Mouse (Mus musculus) heart, embryonic 13.5 days (tissue): ENCODE measurements around the gene Sypl. TPM values are rescaled to one million over a fixed set of nuclear protein-coding genes. Genes with fewer than 3 reads are reported as not detected.
"Not testable (repeated sequence)": the region's sequence is repeated elsewhere in the genome, so short reads cannot be mapped to it uniquely, and the experiment has no call there.

Experiments
- ATAC-seq: fragments of 200-750 bp; cut with Nextera tagmentation; 2 replicates; pipeline ENCODE4 v1.8.0; 2017; ENCODE audit warnings: moderate TSS enrichment; ENCODE audit not compliant: insufficient number of reproducible peaks, low FRiP score, low TSS enrichment; ENCODE audit errors: extremely low read depth
- H3K27ac ChIP-seq: fragments of 300-500 bp; sonication (generic); replicated peaks from 2 replicates; pipeline ENCODE4 v1.5.1; 2015; ENCODE audit warnings: moderate library complexity, mild to moderate bottlenecking, inconsistent platforms
- H3K27me3 ChIP-seq: fragments of 300-500 bp; sonication (generic); replicated peaks from 2 replicates; pipeline ENCODE4 v1.6.1; 2015; ENCODE audit warnings: mild to moderate bottlenecking, inconsistent platforms
- H3K36me3 ChIP-seq: fragments of 300-500 bp; sonication (generic); 2 replicates; pipeline ENCODE4 v1.6.1; 2015; ENCODE audit warnings: mild to moderate bottlenecking, inconsistent platforms
- H3K4me1 ChIP-seq: fragments of 300-500 bp; sonication (generic); 2 replicates; pipeline ENCODE4 v1.6.1; 2015; ENCODE audit warnings: inconsistent platforms
- H3K4me2 ChIP-seq: fragments of 300-500 bp; sonication (generic); 2 replicates; pipeline ENCODE4 v1.6.1; 2015; ENCODE audit warnings: inconsistent platforms, mild to moderate bottlenecking, moderate library complexity
- H3K4me3 ChIP-seq: fragments of 300-500 bp; sonication (generic); 2 replicates; pipeline ENCODE4 v1.5.1; 2015; ENCODE audit warnings: moderate library complexity, mild to moderate bottlenecking, inconsistent platforms
- H3K9ac ChIP-seq: fragments of 300-500 bp; sonication (generic); 2 replicates; pipeline ENCODE4 v1.6.1; 2015; ENCODE audit warnings: inconsistent platforms, mild to moderate bottlenecking, moderate library complexity
- H3K9me3 ChIP-seq: fragments of 300-500 bp; sonication (generic); 2 replicates; pipeline ENCODE4 v1.6.1; 2016; ENCODE audit warnings: inconsistent platforms
- WGBS: fragments of 180-500 bp; shearing (Covaris S2); methylation state at CpG from one replicate; pipeline ENCODE4 v1.1.7; 2015; ENCODE audit warnings: mixed read lengths; 5-methylcytosine and 5-hydroxymethylcytosine counted together
- polyA plus RNA-seq: library from polyadenylated mRNA; unstranded; fragments of >200 nt; fragmentation: Nextera tagmentation; extraction: Ambion mirVana; gene quantifications from 2 replicates; pipeline ENCODE4 v1.2.1, GENCODE M21; 2015

The Sypl gene
- polyA plus RNA-seq, 1 experiment from 2014 or later: 79.8 TPM

GRCm38 (mm10) chr12:32974893-32975292, 21.2 kb downstream of the Sypl start:
- no peak for ATAC-seq
- Histone ChIP-seq H3K27me3 (no peaks in the 10 kb centered on the region), H3K9ac (no peak overlapping the region), H3K36me3 (peaks cover 59% of the 10 kb centered on the region), H3K4me1 (peaks cover 4% of the 10 kb centered on the region; the same call in 1 of the 2 replicates), H3K4me2 (no peak overlapping the region), H3K9me3 (no peaks in the 10 kb centered on the region), H3K27ac (no peak overlapping the region), H3K4me3 (no peak overlapping the region)

- Histone ChIP-seq H3K4me3 (no peak overlapping the region), H3K27me3 (no peaks in the 10 kb centered on the region), H3K4me1 (peaks cover 4% of the 10 kb centered on the region; the same call in 1 of the 2 replicates), H3K36me3 (peaks cover 55% of the 10 kb centered on the region), H3K9me3 (no peaks in the 10 kb centered on the region), H3K27ac (no peak overlapping the region), H3K9ac (no peak overlapping the region), H3K4me2 (no peak overlapping the region)
- WGBS: 79% methylated on average over 3 of the region's 3 CpGs
- no peak for ATAC-seq
These were observed 21.8 kb downstream of the Sypl start for GRCm38 (mm10) chr12:32975501-32975900.

GRCm38 (mm10) chr12:32982631-32983030, 28.9 kb downstream of the Sypl start:
- WGBS: 100% methylated on average over 1 of the region's 1 CpGs
- H3K9ac ChIP-seq: no peak overlapping the region
- no peak overlapping the region for H3K4me2 ChIP-seq
- H3K4me1 ChIP-seq: no peaks in the 10 kb centered on the region
- no peak overlapping the region for H3K4me3 ChIP-seq
- ATAC-seq: no peak
- H3K36me3 ChIP-seq: peaks cover 10% of the 10 kb centered on the region
- H3K9me3 ChIP-seq: no peaks in the 10 kb centered on the region
- H3K27me3 ChIP-seq: no peaks in the 10 kb centered on the region
- H3K27ac ChIP-seq: no peak overlapping the region

GRCm38 (mm10) chr12:32983081-32983480, 29.4 kb downstream of the Sypl start:
- ATAC-seq: no peak
- Histone ChIP-seq H3K27ac (no peak overlapping the region), H3K9ac (no peak overlapping the region), H3K27me3 (no peaks in the 10 kb centered on the region), H3K9me3 (no peaks in the 10 kb centered on the region), H3K4me2 (no peak overlapping the region), H3K4me1 (no peaks in the 10 kb centered on the region), H3K4me3 (no peak overlapping the region), H3K36me3 (peaks cover 7% of the 10 kb centered on the region)
- WGBS: 91% methylated on average over 1 of the region's 1 CpGs

GRCm38 (mm10) chr12:32986284-32986683, 32.6 kb downstream of the Sypl start:
- H3K36me3 ChIP-seq: no peaks in the 10 kb centered on the region
- no peak overlapping the region for H3K4me2 ChIP-seq
- H3K9me3 ChIP-seq: no peaks in the 10 kb centered on the region
- no peak overlapping the region for H3K27ac ChIP-seq
- WGBS: 39% methylated on average over 1 of the region's 1 CpGs
- no peaks in the 10 kb centered on the region for H3K27me3 ChIP-seq
- 0 out of 2 replicates have a peak, but pooled peaks cover 8% of the 10 kb centered on the region for H3K4me1 ChIP-seq
- ATAC-seq: no peak
- no peak overlapping the region for H3K9ac ChIP-seq
- H3K4me3 ChIP-seq: no peak overlapping the region

- Histone ChIP-seq H3K9ac (peak overlapping the region; percentile 44), H3K4me1 (peaks cover 10% of the 10 kb centered on the region), H3K27ac (peak overlapping the region; percentile 52), H3K9me3 (no peaks in the 10 kb centered on the region), H3K36me3 (no peaks in the 10 kb centered on the region), H3K4me3 (no peak overlapping the region), H3K27me3 (no peaks in the 10 kb centered on the region), H3K4me2 (peak overlapping the region; percentile 40)
- no peak; the same call in 1 of the 2 replicates for ATAC-seq
- WGBS: 42% methylated on average over 12 of the region's 12 CpGs
These were observed 36.0 kb downstream of the Sypl start for GRCm38 (mm10) chr12:32989731-32990130.

GRCm38 (mm10) chr12:32994081-32994480, 40.4 kb downstream of the Sypl start:
- Histone ChIP-seq H3K27ac (no peak overlapping the region), H3K9me3 (no peaks in the 10 kb centered on the region), H3K4me1 (peaks cover 22% of the 10 kb centered on the region), H3K27me3 (no peaks in the 10 kb centered on the region), H3K9ac (no peak overlapping the region), H3K36me3 (no peaks in the 10 kb centered on the region), H3K4me3 (no peak overlapping the region), H3K4me2 (no peak overlapping the region)
- no peak for ATAC-seq
- 77% methylated on average over 5 of the region's 5 CpGs for WGBS

- H3K36me3 ChIP-seq: no peaks in the 10 kb centered on the region
- no peak overlapping the region for H3K4me2 ChIP-seq
- WGBS: 40% methylated on average over 4 of the region's 4 CpGs
- no peaks in the 10 kb centered on the region for H3K27me3 ChIP-seq
- ATAC-seq: no peak
- no peak overlapping the region for H3K4me3 ChIP-seq
- no peak overlapping the region for H3K27ac ChIP-seq
- no peaks in the 10 kb centered on the region for H3K9me3 ChIP-seq
- H3K4me1 ChIP-seq: peaks cover 14% of the 10 kb centered on the region
- no peak overlapping the region for H3K9ac ChIP-seq
These were observed 41.6 kb downstream of the Sypl start for GRCm38 (mm10) chr12:32995081-32995834.

GRCm38 (mm10) chr12:32998766-32999165, 45.1 kb downstream of the Sypl start:
- 60% methylated on average over 5 of the region's 5 CpGs for WGBS
- no peak for ATAC-seq
- no peaks in the 10 kb centered on the region for H3K9me3 ChIP-seq
- H3K4me3 ChIP-seq: no peak overlapping the region
- no peak overlapping the region for H3K4me2 ChIP-seq
- no peak overlapping the region for H3K9ac ChIP-seq
- peaks cover 15% of the 10 kb centered on the region; the same call in 1 of the 2 replicates for H3K27me3 ChIP-seq
- no peaks in the 10 kb centered on the region for H3K36me3 ChIP-seq
- H3K4me1 ChIP-seq: peaks cover 14% of the 10 kb centered on the region
- no peak overlapping the region for H3K27ac ChIP-seq

- peaks cover 15% of the 10 kb centered on the region; the same call in 1 of the 2 replicates for H3K27me3 ChIP-seq
- WGBS: 29% methylated on average over 3 of the region's 3 CpGs
- not testable (repeated sequence) for H3K4me3 ChIP-seq, ATAC-seq, H3K9ac ChIP-seq, H3K27ac ChIP-seq, H3K36me3 ChIP-seq, H3K9me3 ChIP-seq, H3K4me2 ChIP-seq
- peaks cover 11% of the 10 kb centered on the region for H3K4me1 ChIP-seq
These were observed 46.1 kb downstream of the Sypl start for GRCm38 (mm10) chr12:32999778-33000177.

- 53% methylated on average over 4 of the region's 4 CpGs for WGBS
- H3K9ac ChIP-seq: no peak overlapping the region
- no peaks in the 10 kb centered on the region for H3K9me3 ChIP-seq
- H3K27me3 ChIP-seq: peaks cover 15% of the 10 kb centered on the region; the same call in 1 of the 2 replicates
- no peaks in the 10 kb centered on the region for H3K36me3 ChIP-seq
- no peak overlapping the region for H3K27ac ChIP-seq
- no peak for ATAC-seq
- H3K4me2 ChIP-seq: no peak overlapping the region
- no peak overlapping the region for H3K4me3 ChIP-seq
- peaks cover 5% of the 10 kb centered on the region for H3K4me1 ChIP-seq
These were observed 46.7 kb downstream of the Sypl start for GRCm38 (mm10) chr12:33000402-33000801.
